Mouse (Mus musculus): ENCODE data around the gene Copg1. TPM values are rescaled to one million over a fixed set of nuclear protein-coding genes. Genes with fewer than 3 reads are reported as not detected.
A peak's percentile ranks its signal among the peaks of the same experiment; 100 is the strongest.

The Copg1 gene
- polyA plus RNA-seq, 1 experiment from 2014 or later = 177 TPM

DNA sequence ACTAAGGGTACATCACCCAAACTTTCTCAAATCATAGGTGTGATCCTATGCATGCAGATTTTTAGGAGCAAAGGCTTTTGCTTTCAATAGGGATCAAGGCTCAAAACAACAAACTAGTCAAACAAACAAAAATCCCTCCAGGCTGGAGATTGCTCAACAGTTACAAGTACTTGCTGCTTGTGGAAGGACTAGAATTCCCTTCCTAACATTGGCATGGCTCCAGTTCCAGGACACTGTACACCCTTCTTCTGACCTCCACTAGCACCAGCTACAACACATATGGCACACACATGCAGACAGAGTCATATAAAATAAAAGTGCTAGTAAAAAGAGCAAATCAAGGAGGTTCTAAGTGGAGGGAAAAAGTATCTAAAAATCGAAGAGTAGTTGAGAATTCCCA, 40.8 kb upstream of the Copg1 start:
- DNase-seq (no peak), ATAC-seq (ENCODE audit: insufficient read depth) (no peak)
- no peaks in the 10 kb centered on the region for H3K9me3 ChIP-seq (ENCODE audit: low read depth, low read length)
- H3K27ac ChIP-seq (ENCODE audit: low read depth) = no peak overlapping the region
- no peak for TF ChIP-seq CTCF (IDR thresholded peaks at IDR 0.05; ENCODE audit: low read depth)
- H3K27me3 ChIP-seq (ENCODE audit: insufficient read depth, low read length) = no peaks in the 10 kb centered on the region
- no peak overlapping the region for H3K4me3 ChIP-seq (ENCODE audit: low read depth, low read length)
- H3K4me2 ChIP-seq = peak overlapping the region; percentile 13; the same call in 1 of the 2 replicates
- H3K9ac ChIP-seq = no peak overlapping the region
- H3K36me3 ChIP-seq (ENCODE audit: insufficient read depth) = peaks cover 60% of the 10 kb centered on the region
- 0 out of 2 replicates have a peak, but pooled peaks cover 4% of the 10 kb centered on the region for H3K4me1 ChIP-seq (ENCODE audit: insufficient read depth)
- WGBS = 81% methylated on average over 1 of the region's 1 CpGs

DNA sequence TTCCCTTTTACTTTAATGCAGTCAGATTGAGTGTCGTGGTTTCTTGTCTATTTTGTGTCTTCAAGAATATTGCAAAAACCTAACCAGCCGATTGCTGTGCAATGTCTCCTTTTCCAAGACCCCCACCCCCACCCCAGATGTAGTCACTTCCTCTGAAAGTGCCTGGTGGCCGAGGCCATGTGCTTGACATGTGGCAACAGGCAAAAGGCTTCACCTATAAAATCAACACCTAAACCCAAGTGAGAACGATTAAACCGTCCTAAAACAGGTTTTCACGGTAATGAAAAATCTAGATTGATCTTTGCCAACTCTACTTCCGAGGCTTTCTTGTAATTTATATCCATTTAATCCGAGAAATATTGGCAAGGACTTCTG, 37.8 kb upstream of the Copg1 start:
- peak overlapping the region; percentile 100 for H3K4me3 ChIP-seq (ENCODE audit: low read depth, low read length)
- peak overlapping the region; percentile 87 for H3K4me2 ChIP-seq
- DNase-seq = peak; percentile 58
- no peak for ATAC-seq (ENCODE audit: insufficient read depth)
- peak overlapping the region; percentile 94; the same call in 1 of the 2 replicates for H3K27ac ChIP-seq (ENCODE audit: low read depth)
- H3K9me3 ChIP-seq (ENCODE audit: low read depth, low read length) = no peaks in the 10 kb centered on the region
- H3K9ac ChIP-seq = peak overlapping the region; percentile 100
- TF ChIP-seq CTCF (IDR thresholded peaks at IDR 0.05; ENCODE audit: low read depth) = no peak
- no peaks in the 10 kb centered on the region for H3K27me3 ChIP-seq (ENCODE audit: insufficient read depth, low read length)
- WGBS = 0% methylated on average over 8 of the region's 8 CpGs
- peaks cover 31% of the 10 kb centered on the region for H3K36me3 ChIP-seq (ENCODE audit: insufficient read depth)
- H3K4me1 ChIP-seq (ENCODE audit: insufficient read depth) = 0 out of 2 replicates have a peak, but pooled peaks cover 4% of the 10 kb centered on the region

DNA sequence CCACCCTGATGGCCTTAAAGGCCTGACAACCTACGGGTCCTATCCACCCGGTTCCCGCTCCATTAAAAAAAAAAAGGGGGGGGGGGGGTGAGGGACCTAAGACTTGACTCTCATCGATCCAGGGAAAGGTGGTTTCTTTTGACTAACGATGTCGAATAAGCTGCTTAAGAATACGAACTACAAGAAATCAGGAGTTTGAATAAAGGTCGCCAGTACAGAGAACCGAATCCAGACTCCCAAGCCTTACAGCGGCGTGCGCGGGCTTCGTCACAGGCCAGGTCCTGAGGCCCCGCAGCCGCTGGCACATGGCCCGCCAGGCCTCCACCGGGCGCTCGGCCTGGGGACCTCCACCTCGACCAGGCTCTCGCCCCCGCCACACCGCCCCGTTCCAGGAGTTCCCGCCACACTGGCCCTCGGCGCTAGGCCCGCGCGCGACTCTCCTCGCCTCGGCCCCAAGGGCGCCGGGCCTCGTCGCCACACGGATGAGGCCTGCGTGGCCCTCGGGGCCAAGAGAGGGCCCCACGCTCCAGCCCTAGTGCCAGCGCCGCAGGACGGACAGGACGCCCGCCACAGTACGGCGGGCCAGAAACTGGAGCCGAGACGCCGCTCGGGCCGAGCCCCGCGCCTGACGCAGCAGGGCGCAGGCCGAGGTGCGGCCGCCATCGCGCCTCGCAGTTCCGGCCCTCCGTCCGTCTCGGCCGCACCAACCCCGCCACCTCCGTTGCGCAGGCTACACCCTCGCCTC, 37.3 kb upstream of the Copg1 start:
- 0 out of 2 replicates have a peak, but pooled peaks cover 4% of the 10 kb centered on the region for H3K4me1 ChIP-seq (ENCODE audit: insufficient read depth)
- H3K4me2 ChIP-seq = peak overlapping the region; percentile 87
- peak overlapping the region; percentile 100 for H3K9ac ChIP-seq
- no peaks in the 10 kb centered on the region for H3K9me3 ChIP-seq (ENCODE audit: low read depth, low read length)
- peak; percentile 65 for DNase-seq
- peak overlapping the region; percentile 100 for H3K4me3 ChIP-seq (ENCODE audit: low read depth, low read length)
- WGBS = under 1% methylated on average over 73 of the region's 73 CpGs
- H3K27me3 ChIP-seq (ENCODE audit: insufficient read depth, low read length) = no peaks in the 10 kb centered on the region
- peak; percentile 76 for ATAC-seq (ENCODE audit: insufficient read depth)
- H3K36me3 ChIP-seq (ENCODE audit: insufficient read depth) = peaks cover 26% of the 10 kb centered on the region
- TF ChIP-seq CTCF (IDR thresholded peaks at IDR 0.05; ENCODE audit: low read depth) = no peak
- peak overlapping the region; percentile 94 for H3K27ac ChIP-seq (ENCODE audit: low read depth)

DNA sequence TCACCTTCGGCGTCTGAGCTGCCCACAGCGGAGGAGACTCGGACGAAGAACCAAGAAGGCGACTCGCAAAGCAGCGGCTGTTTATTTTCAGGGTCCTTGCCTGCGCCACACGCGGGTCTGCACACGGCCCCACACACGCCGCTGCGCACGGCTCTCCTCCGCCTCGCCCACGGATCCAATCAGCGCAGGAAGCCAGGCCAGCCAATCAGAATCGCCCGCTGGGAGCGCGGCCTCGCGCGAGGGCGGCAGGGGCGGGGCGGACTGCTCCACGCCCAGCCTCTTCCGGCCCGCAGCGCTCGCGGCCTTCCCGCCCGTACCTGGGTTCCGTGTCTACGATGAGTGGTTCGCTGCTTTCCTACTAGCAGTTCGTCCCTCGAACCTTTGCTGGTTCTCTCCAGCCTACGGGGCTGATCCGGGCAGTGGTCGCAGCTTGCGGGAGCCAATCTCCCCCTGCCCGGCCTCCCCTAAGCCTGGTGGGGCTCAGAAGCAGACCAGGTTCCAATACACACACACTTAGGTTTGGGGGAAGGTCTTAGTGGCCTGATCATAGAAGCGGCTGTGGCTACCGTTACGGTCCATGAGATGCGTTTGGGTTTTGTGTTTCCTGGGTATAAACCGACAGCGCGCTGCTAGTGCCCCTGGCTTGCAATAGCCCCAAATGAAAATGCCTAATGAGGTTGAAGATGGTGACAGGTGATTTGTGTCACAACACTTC, 36.6 kb upstream of the Copg1 start, which contains the start of gene Cnbp:
Gene Cnbp, minus strand, starts transcription at position 207 of the 715 bp plus-strand sequence.
- ATAC-seq (ENCODE audit: insufficient read depth) (peak; percentile 99), DNase-seq (peak; percentile 99)
- Histone ChIP-seq H3K4me2 (peak within 1 kb of the TSS; percentile 87), H3K4me1 (ENCODE audit: insufficient read depth) (0 out of 2 replicates have a peak, but pooled peaks cover 4% of the 10 kb centered on the region), H3K27me3 (ENCODE audit: insufficient read depth, low read length) (no peaks in the 10 kb centered on the region), H3K4me3 (ENCODE audit: low read depth, low read length) (peak within 1 kb of the TSS; percentile 100), H3K9me3 (ENCODE audit: low read depth, low read length) (no peaks in the 10 kb centered on the region), H3K9ac (peak within 1 kb of the TSS; percentile 100), H3K27ac (ENCODE audit: low read depth) (peak within 1 kb of the TSS; percentile 94), H3K36me3 (ENCODE audit: insufficient read depth) (peaks cover 18% of the 10 kb centered on the region)
- TF ChIP-seq CTCF (IDR thresholded peaks at IDR 0.05; ENCODE audit: low read depth) = no peak
- 1% methylated on average over 55 of the region's 55 CpGs for WGBS

DNA sequence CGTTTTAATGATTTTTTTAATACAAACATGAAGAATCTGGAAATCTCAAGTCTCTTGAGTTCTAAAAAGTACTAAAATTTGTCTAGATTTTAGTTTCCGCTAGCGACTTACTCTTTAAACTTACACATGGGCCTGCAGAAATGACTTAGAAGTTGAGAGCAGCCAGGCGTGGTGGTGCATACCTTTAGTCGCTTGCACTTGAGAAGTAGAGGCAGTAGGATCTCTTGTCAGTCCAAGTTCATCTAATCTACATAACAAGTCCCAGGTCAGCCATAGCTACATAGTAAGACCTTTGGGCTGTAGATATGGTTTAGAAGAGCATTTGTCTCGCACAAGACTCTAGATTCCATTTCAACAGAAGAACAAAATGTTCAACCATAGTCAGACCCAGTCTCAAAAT, 35.7 kb upstream of the Copg1 start:
- no peaks in the 10 kb centered on the region for H3K27me3 ChIP-seq (ENCODE audit: insufficient read depth, low read length)
- no peaks in the 10 kb centered on the region for H3K9me3 ChIP-seq (ENCODE audit: low read depth, low read length)
- no peak overlapping the region for H3K27ac ChIP-seq (ENCODE audit: low read depth)
- H3K4me1 ChIP-seq (ENCODE audit: insufficient read depth) = 0 out of 2 replicates have a peak, but pooled peaks cover 4% of the 10 kb centered on the region
- H3K4me2 ChIP-seq = peak overlapping the region; percentile 87; the same call in 1 of the 2 replicates
- H3K9ac ChIP-seq = no peak overlapping the region
- ATAC-seq (ENCODE audit: insufficient read depth) = no peak
- peaks cover 13% of the 10 kb centered on the region for H3K36me3 ChIP-seq (ENCODE audit: insufficient read depth)
- no peak for TF ChIP-seq CTCF (IDR thresholded peaks at IDR 0.05; ENCODE audit: low read depth)
- H3K4me3 ChIP-seq (ENCODE audit: low read depth, low read length) = no peak overlapping the region
- WGBS = 74% methylated on average over 6 of the region's 6 CpGs
- no peak for DNase-seq

DNA sequence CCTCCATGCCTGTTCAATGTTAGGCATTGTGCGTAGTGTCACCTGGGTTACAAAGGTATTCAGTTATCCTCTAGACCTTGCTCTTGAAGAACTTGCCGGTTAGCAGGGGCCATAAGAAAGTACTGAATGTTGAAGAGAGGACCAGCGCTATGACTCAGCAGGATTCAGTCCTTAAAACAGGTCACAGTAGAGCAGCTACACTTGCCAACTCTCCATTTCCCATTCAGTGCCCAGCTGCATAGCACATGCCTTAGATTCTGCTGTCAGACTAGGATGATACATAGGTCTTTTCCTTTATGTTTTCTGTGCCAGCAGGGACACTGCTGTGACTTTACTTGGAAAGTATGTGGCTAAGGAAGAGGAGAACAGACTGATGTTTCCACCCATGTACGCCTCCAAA, 34.2 kb upstream of the Copg1 start:
- Histone ChIP-seq H3K27ac (ENCODE audit: low read depth) (no peak overlapping the region), H3K36me3 (ENCODE audit: insufficient read depth) (peaks cover 5% of the 10 kb centered on the region; the same call in 1 of the 2 replicates), H3K4me2 (no peak overlapping the region), H3K4me3 (ENCODE audit: low read depth, low read length) (no peak overlapping the region), H3K9ac (no peak overlapping the region), H3K9me3 (ENCODE audit: low read depth, low read length) (no peaks in the 10 kb centered on the region), H3K27me3 (ENCODE audit: insufficient read depth, low read length) (no peaks in the 10 kb centered on the region), H3K4me1 (ENCODE audit: insufficient read depth) (0 out of 2 replicates have a peak, but pooled peaks cover 4% of the 10 kb centered on the region)
- no peak for TF ChIP-seq CTCF (IDR thresholded peaks at IDR 0.05; ENCODE audit: low read depth)
- no peak for ATAC-seq (ENCODE audit: insufficient read depth)
- 78% methylated on average over 4 of the region's 4 CpGs for WGBS
- DNase-seq = no peak

DNA sequence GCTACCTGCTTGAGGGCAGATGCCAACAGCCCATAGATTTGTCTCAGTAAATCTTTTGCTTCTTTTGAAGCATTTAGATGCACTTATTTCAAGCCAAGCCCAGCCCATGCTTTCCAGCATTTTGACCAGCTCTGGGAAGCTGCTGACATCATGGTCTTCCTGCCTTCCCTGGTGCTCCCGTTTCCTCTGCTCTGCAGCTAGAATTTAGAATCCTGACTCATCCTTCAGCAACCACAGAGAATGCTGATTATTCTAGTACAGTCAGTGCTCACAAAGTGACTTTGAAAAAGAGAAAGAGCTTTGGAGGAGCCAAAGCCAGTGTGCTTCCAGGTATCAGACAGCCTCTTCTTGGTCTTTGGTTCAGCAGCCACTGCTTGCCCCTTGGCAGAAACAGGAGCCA, 30.5 kb upstream of the Copg1 start:
- 44% methylated on average over 1 of the region's 1 CpGs for WGBS
- no peak overlapping the region for H3K27ac ChIP-seq (ENCODE audit: low read depth)
- TF ChIP-seq CTCF (IDR thresholded peaks at IDR 0.05; ENCODE audit: low read depth) = no peak
- DNase-seq (no peak), ATAC-seq (ENCODE audit: insufficient read depth) (no peak)
- H3K9ac ChIP-seq = no peak overlapping the region
- no peaks in the 10 kb centered on the region for H3K36me3 ChIP-seq (ENCODE audit: insufficient read depth)
- no peaks in the 10 kb centered on the region for H3K4me1 ChIP-seq (ENCODE audit: insufficient read depth)
- no peak overlapping the region for H3K4me3 ChIP-seq (ENCODE audit: low read depth, low read length)
- no peak overlapping the region for H3K4me2 ChIP-seq
- H3K9me3 ChIP-seq (ENCODE audit: low read depth, low read length) = no peaks in the 10 kb centered on the region
- H3K27me3 ChIP-seq (ENCODE audit: insufficient read depth, low read length) = no peaks in the 10 kb centered on the region

Data from lung, embryonic 14.5 days (tissue).